Mouse (Mus musculus) embryonic facial prominence, embryonic 11.5 days (tissue): ENCODE data around the gene Sowahc. TPM values are rescaled to one million over a fixed set of nuclear protein-coding genes. Genes with fewer than 3 reads are reported as not detected.
A peak's percentile ranks its signal among the peaks of the same experiment; 100 is the strongest.

Experiments used
- ATAC-seq: fragments of 200-750 bp; cut with Nextera tagmentation; replicated peaks from 2 replicates; pipeline ENCODE4 v1.8.0; 2017; ENCODE audit warnings: low read depth; ENCODE audit not compliant: insufficient number of reproducible peaks, low FRiP score, low TSS enrichment
- DNase-seq: peaks from one replicate; pipeline ENCODE4 v3.0.0-alpha.2; 2015; ENCODE audit warnings: low spot score
- H3K27ac ChIP-seq: fragments of 300-500 bp; sonication (generic); replicated peaks from 2 replicates; pipeline ENCODE4 v1.5.1; 2014; ENCODE audit warnings: mild to moderate bottlenecking, low read depth, low read length, control low read depth
- H3K27me3 ChIP-seq: fragments of 300-500 bp; sonication (generic); 2 replicates; pipeline ENCODE4 v1.6.1; 2014; ENCODE audit warnings: mild to moderate bottlenecking, low read length, moderate library complexity, mixed read lengths; ENCODE audit not compliant: control insufficient read depth, insufficient read depth
- H3K36me3 ChIP-seq: fragments of 300-500 bp; sonication (generic); replicated peaks from 2 replicates; pipeline ENCODE4 v1.6.1; 2014; ENCODE audit warnings: low read depth, mild to moderate bottlenecking, low read length, moderate library complexity, mixed read lengths; ENCODE audit not compliant: control insufficient read depth, insufficient read depth
- H3K4me1 ChIP-seq: fragments of 300-500 bp; sonication (generic); 2 replicates; pipeline ENCODE4 v1.6.1; 2014; ENCODE audit warnings: low read length, mixed read lengths; ENCODE audit not compliant: control insufficient read depth, insufficient read depth
- H3K4me2 ChIP-seq: fragments of 300-500 bp; sonication (generic); 2 replicates; pipeline ENCODE4 v1.6.1; 2014; ENCODE audit warnings: low read depth, mild to moderate bottlenecking, control low read depth, low read length, moderate library complexity
- H3K4me3 ChIP-seq: fragments of 300-500 bp; sonication (generic); 2 replicates; pipeline ENCODE4 v1.5.1; 2014; ENCODE audit warnings: low read depth, low read length, control low read depth
- H3K9ac ChIP-seq: fragments of 300-500 bp; sonication (generic); replicated peaks from 2 replicates; pipeline ENCODE4 v1.6.1; 2014; ENCODE audit warnings: mild to moderate bottlenecking, control low read depth, low read length
- H3K9me3 ChIP-seq: fragments of 300-500 bp; sonication (generic); replicated peaks from 2 replicates; pipeline ENCODE4 v1.6.1; 2016; ENCODE audit warnings: mild to moderate bottlenecking, low read length, inconsistent platforms, mixed read lengths; ENCODE audit not compliant: control insufficient read depth
- WGBS: fragments of 180-500 bp; shearing (Covaris S2); extraction: QIAGEN DNeasy Blood & Tissue Kit; methylation state at CpG from one replicate; pipeline ENCODE4 v1.1.7; 2014; 5-methylcytosine and 5-hydroxymethylcytosine counted together
- polyA plus RNA-seq: library from polyadenylated mRNA; unstranded; fragments of >200 nt; fragmentation: Nextera tagmentation; extraction: Ambion mirVana; gene quantifications from 2 replicates; pipeline ENCODE4 v1.2.1, GENCODE M21; 2014

The Sowahc gene
- polyA plus RNA-seq, 1 experiment from 2014 or later, result 11.5 TPM

- Histone ChIP-seq H3K4me1 (no peaks in the 10 kb centered on the region; the same call in 1 of the 2 replicates), H3K4me3 (peak overlapping the region; percentile 82), H3K36me3 (no peaks in the 10 kb centered on the region), H3K27me3 (no peaks in the 10 kb centered on the region), H3K9ac (peak overlapping the region; percentile 91), H3K9me3 (no peaks in the 10 kb centered on the region), H3K4me2 (peak overlapping the region; percentile 98), H3K27ac (peak overlapping the region; percentile 91; the same call in 1 of the 2 replicates)
- WGBS, result 2% methylated on average over 49 of the region's 49 CpGs
- ATAC-seq (peak; percentile 23; the same call in 1 of the 2 replicates), DNase-seq (no peak)
These were observed 733 bp downstream of the Sowahc start for GRCm38 (mm10) chr10:59222271-59223101.

- no peak overlapping the region for H3K27ac ChIP-seq
- H3K4me3 ChIP-seq, result peak overlapping the region; percentile 82
- H3K27me3 ChIP-seq, result no peaks in the 10 kb centered on the region
- no peak for ATAC-seq
- H3K4me1 ChIP-seq, result no peaks in the 10 kb centered on the region; the same call in 1 of the 2 replicates
- H3K9me3 ChIP-seq, result no peaks in the 10 kb centered on the region
- peak overlapping the region; percentile 98 for H3K4me2 ChIP-seq
- H3K9ac ChIP-seq, result peak overlapping the region; percentile 91; the same call in 1 of the 2 replicates
- no peak for DNase-seq
- H3K36me3 ChIP-seq, result no peaks in the 10 kb centered on the region
- WGBS, result 39% methylated on average over 14 of the region's 14 CpGs
These were observed 1.5 kb downstream of the Sowahc start for GRCm38 (mm10) chr10:59223301-59223700.

- H3K9ac ChIP-seq, result no peak overlapping the region
- DNase-seq, result no peak
- H3K27ac ChIP-seq, result no peak overlapping the region
- H3K4me1 ChIP-seq, result no peaks in the 10 kb centered on the region; the same call in 1 of the 2 replicates
- no peaks in the 10 kb centered on the region for H3K9me3 ChIP-seq
- 62% methylated on average over 4 of the region's 4 CpGs for WGBS
- no peaks in the 10 kb centered on the region for H3K27me3 ChIP-seq
- no peak overlapping the region for H3K4me3 ChIP-seq
- no peaks in the 10 kb centered on the region for H3K36me3 ChIP-seq
- H3K4me2 ChIP-seq, result no peak overlapping the region
- ATAC-seq, result no peak
These were observed 2.1 kb downstream of the Sowahc start for GRCm38 (mm10) chr10:59223890-59224289.

- H3K9ac ChIP-seq, result no peak overlapping the region
- 83% methylated on average over 2 of the region's 2 CpGs for WGBS
These were observed 3.4 kb downstream of the Sowahc start for GRCm38 (mm10) chr10:59225137-59225536.

GRCm38 (mm10) chr10:59229205-59229820 lies 7.6 kb downstream of the Sowahc start:
- DNase-seq (no peak), ATAC-seq (no peak)
- Histone ChIP-seq H3K27me3 (no peaks in the 10 kb centered on the region), H3K36me3 (no peaks in the 10 kb centered on the region), H3K9me3 (no peaks in the 10 kb centered on the region), H3K4me3 (no peak overlapping the region), H3K4me2 (no peak overlapping the region), H3K27ac (no peak overlapping the region), H3K9ac (no peak overlapping the region), H3K4me1 (no peaks in the 10 kb centered on the region)
- WGBS, result 82% methylated on average over 4 of the region's 4 CpGs

More at GRCm38 (mm10) chr10:59225137-59225536, 3.4 kb downstream of the Sowahc start:
- H3K4me2 ChIP-seq, result no peak overlapping the region
- H3K9me3 ChIP-seq, result no peaks in the 10 kb centered on the region
- DNase-seq, result no peak
- H3K4me1 ChIP-seq, result no peaks in the 10 kb centered on the region; the same call in 1 of the 2 replicates
- no peak for ATAC-seq
- no peak overlapping the region for H3K4me3 ChIP-seq
- no peak overlapping the region for H3K27ac ChIP-seq
- no peaks in the 10 kb centered on the region for H3K27me3 ChIP-seq
- H3K36me3 ChIP-seq, result no peaks in the 10 kb centered on the region

GRCm38 (mm10) chr10:59235227-59235626 lies 13.5 kb downstream of the Sowahc start:
- Histone ChIP-seq H3K9me3 (no peaks in the 10 kb centered on the region), H3K27me3 (no peaks in the 10 kb centered on the region), H3K9ac (no peak overlapping the region), H3K4me3 (no peak overlapping the region), H3K4me2 (no peak overlapping the region), H3K4me1 (no peaks in the 10 kb centered on the region), H3K27ac (no peak overlapping the region), H3K36me3 (no peaks in the 10 kb centered on the region)
- 93% methylated on average over 2 of the region's 2 CpGs for WGBS
- no peak for DNase-seq
- ATAC-seq, result no peak

- no peak for DNase-seq
- no peaks in the 10 kb centered on the region for H3K36me3 ChIP-seq
- H3K4me3 ChIP-seq, result no peak overlapping the region
- ATAC-seq, result no peak
- H3K27ac ChIP-seq, result no peak overlapping the region
- no peaks in the 10 kb centered on the region for H3K4me1 ChIP-seq
- WGBS, result 58% methylated on average over 4 of the region's 4 CpGs
- no peak overlapping the region for H3K4me2 ChIP-seq
- H3K9me3 ChIP-seq, result no peaks in the 10 kb centered on the region
- H3K27me3 ChIP-seq, result no peaks in the 10 kb centered on the region
- H3K9ac ChIP-seq, result no peak overlapping the region
These were observed 14.1 kb downstream of the Sowahc start for GRCm38 (mm10) chr10:59235847-59236246.

GRCm38 (mm10) chr10:59236486-59236885 lies 14.7 kb downstream of the Sowahc start:
- Histone ChIP-seq H3K27ac (no peak overlapping the region), H3K4me1 (no peaks in the 10 kb centered on the region), H3K9ac (no peak overlapping the region), H3K4me2 (no peak overlapping the region), H3K9me3 (no peaks in the 10 kb centered on the region), H3K36me3 (no peaks in the 10 kb centered on the region), H3K27me3 (no peaks in the 10 kb centered on the region), H3K4me3 (no peak overlapping the region)
- 86% methylated on average over 6 of the region's 6 CpGs for WGBS
- ATAC-seq (no peak), DNase-seq (no peak)
